Mouse (Mus musculus): Measurements from ENCODE around the gene Cenpv. TPM values are rescaled to one million over a fixed set of nuclear protein-coding genes. Genes with fewer than 3 reads are reported as not detected.

Cenpv gene
- polyA plus RNA-seq (2015; fragmentation: Nextera tagmentation; extraction: Ambion mirVana): 16.4 and 16.7 TPM in 2 replicates

DNA sequence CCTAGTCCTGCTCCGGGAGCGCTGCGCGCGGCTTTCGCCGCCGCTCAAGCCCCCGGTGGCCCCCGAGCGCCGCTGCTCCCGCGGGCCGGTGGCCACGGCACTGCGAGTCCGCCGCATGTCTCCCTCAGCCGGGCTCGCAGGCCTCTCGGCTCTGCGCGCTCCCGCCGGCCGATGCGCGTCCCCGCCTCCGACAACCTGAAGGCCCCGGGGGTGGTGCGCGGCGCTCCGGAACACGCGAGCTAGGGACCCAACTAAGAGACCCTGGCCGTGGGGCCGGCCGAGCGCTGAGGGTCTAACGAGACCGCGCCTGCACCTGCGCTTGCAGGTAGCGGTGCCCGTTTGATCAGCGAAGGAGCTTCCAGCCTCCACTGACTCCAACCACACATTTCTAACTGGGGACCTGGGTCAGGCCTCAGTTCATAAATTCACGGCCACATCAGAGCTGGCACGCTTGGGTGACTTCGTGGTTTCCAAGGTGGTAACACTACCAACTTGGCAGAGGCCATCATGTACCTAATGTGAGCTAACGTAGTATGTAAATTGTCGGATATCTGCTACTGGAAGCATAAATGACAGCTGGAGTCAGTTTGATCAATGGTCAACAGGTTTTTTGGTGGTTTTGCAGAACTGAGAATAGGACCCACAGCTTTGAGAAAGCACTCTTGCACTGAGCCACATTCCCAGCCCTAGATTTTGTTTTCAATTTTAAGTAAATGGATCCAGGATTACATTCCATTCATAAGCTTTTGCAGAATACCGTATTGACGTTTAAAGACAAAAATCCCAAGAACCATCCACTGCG lies at the start of gene Cenpv:
Gene Cenpv, minus strand, starts transcription at position 173 of the 802 bp plus-strand sequence.
- H3K27me3 ChIP-seq (replicated peaks): peaks cover 30% of the 10 kb centered on the region
- H3K9me3 ChIP-seq: no peaks in the 10 kb centered on the region
- H3K4me3 ChIP-seq: peak within 1 kb of the TSS; percentile 84
- H3K27ac ChIP-seq (replicated peaks): peak within 1 kb of the TSS; percentile 40; the same call in 1 of the 2 replicates
- no peaks in the 10 kb centered on the region for H3K36me3 ChIP-seq
- peak within 1 kb of the TSS; percentile 83 for H3K4me2 ChIP-seq
- ATAC-seq (ENCODE audit: extremely low read depth, insufficient number of reproducible peaks, low FRiP score, low TSS enrichment): peak; percentile 56; the same call in 1 of the 2 replicates
- peaks cover 12% of the 10 kb centered on the region for H3K4me1 ChIP-seq
- H3K9ac ChIP-seq: peak within 1 kb of the TSS; percentile 90
- 6% methylated on average over 54 of the region's 57 CpGs for WGBS

DNA sequence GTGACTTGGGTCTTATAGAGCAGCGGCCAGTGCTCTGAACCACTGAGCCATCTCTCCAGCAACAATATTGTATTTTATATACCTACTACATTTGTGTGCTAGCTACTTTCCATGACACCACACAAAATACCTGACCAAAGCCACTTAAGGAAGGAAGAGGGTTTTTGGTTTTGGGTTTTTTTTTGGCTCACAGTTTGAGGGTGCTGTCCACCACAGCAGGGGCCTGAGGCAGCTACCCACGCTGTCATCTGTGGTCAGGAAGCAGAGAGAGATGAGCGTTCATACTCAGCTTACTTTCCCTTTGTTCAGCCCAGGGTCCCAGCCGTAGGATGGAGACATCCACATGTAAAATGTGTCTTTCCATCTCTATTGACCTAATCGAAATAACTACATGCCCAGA lies 48.0 kb upstream of the Cenpv start:
- WGBS: 81% methylated on average over 5 of the region's 5 CpGs
- Histone ChIP-seq H3K4me3 (no peak overlapping the region), H3K27me3 (replicated peaks) (no peaks in the 10 kb centered on the region), H3K27ac (replicated peaks) (no peak overlapping the region), H3K36me3 (peaks cover 4% of the 10 kb centered on the region; the same call in 1 of the 2 replicates), H3K4me1 (peaks cover 23% of the 10 kb centered on the region), H3K4me2 (no peak overlapping the region), H3K9me3 (no peaks in the 10 kb centered on the region), H3K9ac (no peak overlapping the region)
- ATAC-seq (ENCODE audit: extremely low read depth, insufficient number of reproducible peaks, low FRiP score, low TSS enrichment): no peak

DNA sequence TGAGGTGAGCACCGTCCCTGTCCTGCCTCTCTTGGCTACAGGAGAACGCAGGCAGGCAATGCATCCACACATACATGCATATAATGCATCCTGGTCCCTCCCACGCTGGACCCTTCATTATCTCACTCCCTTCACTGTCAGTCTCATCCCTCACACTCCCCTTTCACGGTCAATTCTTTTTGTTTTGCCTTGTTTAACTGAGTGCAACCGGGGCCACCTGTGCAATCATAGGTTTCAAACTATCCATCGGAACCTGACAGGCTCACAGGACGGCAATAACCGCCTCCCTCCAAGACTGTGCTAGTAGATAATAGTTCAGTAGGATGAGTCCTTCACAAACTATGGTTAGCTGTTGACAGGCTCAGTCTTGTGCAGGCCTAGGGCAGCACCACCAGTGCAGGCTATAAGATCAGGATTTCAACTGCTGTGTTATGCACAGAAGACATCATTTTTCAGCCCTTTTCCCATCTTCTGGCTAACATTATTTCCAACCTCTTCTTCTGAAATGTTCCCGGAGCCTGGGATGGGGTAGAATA lies 45.7 kb upstream of the Cenpv start:
- Histone ChIP-seq H3K9me3 (no peaks in the 10 kb centered on the region), H3K27ac (replicated peaks) (no peak overlapping the region), H3K4me3 (no peak overlapping the region), H3K36me3 (peaks cover 4% of the 10 kb centered on the region), H3K9ac (no peak overlapping the region), H3K4me2 (no peak overlapping the region), H3K27me3 (replicated peaks) (no peaks in the 10 kb centered on the region), H3K4me1 (peaks cover 11% of the 10 kb centered on the region)
- WGBS: 73% methylated on average over 9 of the region's 9 CpGs
- no peak for ATAC-seq (ENCODE audit: extremely low read depth, insufficient number of reproducible peaks, low FRiP score, low TSS enrichment)

DNA sequence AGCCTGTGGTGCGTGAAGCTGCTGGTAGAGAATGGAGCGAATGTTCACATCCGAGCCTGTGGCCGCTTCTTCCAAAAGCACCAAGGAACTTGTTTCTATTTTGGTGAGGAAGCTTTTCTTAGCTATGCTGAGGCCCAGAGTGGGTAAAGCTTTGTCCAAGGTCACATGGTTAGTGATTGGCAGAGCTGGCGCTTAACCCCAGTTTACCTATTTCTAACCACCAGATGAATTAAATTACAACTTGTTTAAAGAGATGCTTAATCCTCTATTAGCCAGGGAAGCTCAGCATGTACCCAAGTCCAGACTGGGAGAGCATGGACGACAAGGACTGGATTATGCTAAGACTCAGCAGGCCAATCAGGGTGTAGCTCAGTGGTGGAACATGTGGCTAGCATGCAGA lies 44.0 kb upstream of the Cenpv start:
- Histone ChIP-seq H3K9me3 (no peaks in the 10 kb centered on the region), H3K4me1 (peaks cover 11% of the 10 kb centered on the region), H3K4me3 (peak overlapping the region; percentile 18), H3K4me2 (peak overlapping the region; percentile 52), H3K27me3 (replicated peaks) (no peaks in the 10 kb centered on the region; the same call in 1 of the 2 replicates), H3K9ac (peak overlapping the region; percentile 65), H3K27ac (replicated peaks) (peak overlapping the region; percentile 43), H3K36me3 (peaks cover 4% of the 10 kb centered on the region)
- ATAC-seq (ENCODE audit: extremely low read depth, insufficient number of reproducible peaks, low FRiP score, low TSS enrichment): no peak
- 63% methylated on average over 6 of the region's 6 CpGs for WGBS

DNA sequence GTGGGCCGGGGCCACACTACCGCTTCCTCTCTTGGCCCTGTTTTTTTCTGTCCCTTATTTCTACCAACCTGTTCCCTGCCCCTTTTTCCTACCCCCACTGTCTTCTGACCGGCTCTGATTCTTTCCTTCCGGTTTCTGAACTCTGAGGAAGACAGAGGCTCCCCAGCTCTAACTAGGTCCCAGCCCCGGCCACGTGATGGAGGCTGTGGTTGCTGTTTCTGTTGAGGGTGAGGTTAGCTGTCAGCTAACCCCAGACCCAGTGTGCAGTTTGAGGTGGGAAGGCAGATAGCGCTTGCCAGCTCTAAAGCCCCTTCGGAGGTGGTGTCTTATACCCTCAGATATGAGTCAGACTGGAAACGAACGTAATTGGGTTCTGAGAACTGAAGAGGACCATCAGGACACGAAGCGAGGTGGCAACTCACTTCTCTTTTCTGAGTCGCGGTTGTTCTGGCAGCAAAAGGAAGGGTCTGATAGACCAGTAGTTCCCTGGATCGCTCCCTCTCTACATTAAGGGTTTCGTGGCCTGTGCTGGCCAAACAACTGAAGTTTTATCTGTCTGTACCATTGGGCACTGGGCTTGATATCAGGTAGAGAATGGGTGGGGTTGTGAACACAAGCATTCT lies 37.6 kb upstream of the Cenpv start:
- 51% methylated on average over 16 of the region's 16 CpGs for WGBS
- no peaks in the 10 kb centered on the region; the same call in 1 of the 2 replicates for H3K36me3 ChIP-seq
- H3K27me3 ChIP-seq (replicated peaks): no peaks in the 10 kb centered on the region; the same call in 1 of the 2 replicates
- H3K4me2 ChIP-seq: peak overlapping the region; percentile 80
- H3K27ac ChIP-seq (replicated peaks): no peak overlapping the region
- peak overlapping the region; percentile 55 for H3K4me3 ChIP-seq
- no peaks in the 10 kb centered on the region for H3K9me3 ChIP-seq
- H3K9ac ChIP-seq: peak overlapping the region; percentile 69
- H3K4me1 ChIP-seq: peaks cover 9% of the 10 kb centered on the region
- ATAC-seq (ENCODE audit: extremely low read depth, insufficient number of reproducible peaks, low FRiP score, low TSS enrichment): no peak

DNA sequence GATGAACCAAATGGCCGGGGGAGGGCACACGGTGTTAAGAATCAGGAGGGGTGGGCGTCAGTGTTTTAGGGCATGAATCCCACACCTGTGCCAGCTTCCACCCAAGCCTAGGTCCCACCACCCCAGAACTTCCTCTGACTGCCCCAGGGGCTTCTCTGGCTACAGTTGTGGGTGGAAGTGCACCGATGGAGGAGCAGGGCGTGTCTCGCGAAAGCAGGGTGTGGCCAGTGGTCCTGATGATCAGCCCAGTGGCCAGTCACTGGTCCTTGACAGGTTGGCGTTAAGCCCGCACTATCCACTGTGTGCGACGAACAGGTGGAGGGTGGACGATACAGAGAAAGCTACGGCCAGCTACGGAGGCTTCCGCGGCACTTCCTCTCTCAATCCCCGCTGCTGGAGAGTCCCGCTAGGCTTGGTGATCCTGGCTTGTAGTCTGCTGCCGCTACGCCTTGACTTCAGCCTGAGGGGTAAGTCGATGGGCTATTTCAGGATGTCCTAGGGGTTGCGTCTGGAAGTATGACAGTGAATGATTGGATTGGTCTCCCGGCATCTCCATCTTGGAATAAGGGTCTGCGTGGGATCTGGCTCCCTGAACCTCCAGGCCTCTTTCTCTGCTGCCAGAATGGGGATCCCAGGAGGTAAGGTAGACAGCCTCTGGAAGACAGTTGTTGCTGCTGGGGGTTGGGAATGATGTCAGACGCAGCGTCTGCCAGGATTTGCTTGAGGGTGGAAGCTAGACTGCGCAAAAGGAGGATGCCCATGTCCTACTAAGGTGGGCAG lies 36.8 kb upstream of the Cenpv start:
- Histone ChIP-seq H3K27ac (replicated peaks) (no peak overlapping the region), H3K27me3 (replicated peaks) (no peaks in the 10 kb centered on the region; the same call in 1 of the 2 replicates), H3K4me3 (peak overlapping the region; percentile 55), H3K4me2 (peak overlapping the region; percentile 80), H3K9me3 (no peaks in the 10 kb centered on the region), H3K9ac (peak overlapping the region; percentile 69), H3K4me1 (peaks cover 9% of the 10 kb centered on the region), H3K36me3 (no peaks in the 10 kb centered on the region)
- WGBS: 5% methylated on average over 27 of the region's 27 CpGs
- peak; percentile 75 for ATAC-seq (ENCODE audit: extremely low read depth, insufficient number of reproducible peaks, low FRiP score, low TSS enrichment)

DNA sequence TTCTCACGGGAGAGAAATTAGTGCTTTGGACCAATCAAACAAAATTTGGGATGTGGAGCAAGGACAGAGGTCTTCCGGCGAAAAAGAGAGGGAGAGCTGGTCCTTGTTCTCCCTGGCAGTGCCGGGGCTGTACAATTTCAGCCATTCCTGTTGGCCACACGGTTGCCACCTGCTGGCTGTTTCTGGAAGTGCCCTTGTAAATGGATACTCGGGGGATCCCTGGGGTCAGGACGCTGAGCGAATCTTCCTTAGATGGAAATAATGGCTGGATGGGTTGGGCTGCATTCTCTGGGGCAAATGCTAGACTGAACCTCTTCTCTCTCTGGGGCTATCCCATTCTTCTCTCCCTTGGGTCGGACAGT lies 36.2 kb upstream of the Cenpv start:
- Histone ChIP-seq H3K4me1 (peaks cover 9% of the 10 kb centered on the region), H3K4me3 (peak overlapping the region; percentile 55), H3K9ac (peak overlapping the region; percentile 69), H3K9me3 (no peaks in the 10 kb centered on the region), H3K36me3 (no peaks in the 10 kb centered on the region), H3K27me3 (replicated peaks) (no peaks in the 10 kb centered on the region; the same call in 1 of the 2 replicates), H3K27ac (replicated peaks) (no peak overlapping the region), H3K4me2 (peak overlapping the region; percentile 80)
- 2% methylated on average over 9 of the region's 9 CpGs for WGBS
- ATAC-seq (ENCODE audit: extremely low read depth, insufficient number of reproducible peaks, low FRiP score, low TSS enrichment): peak; percentile 63; the same call in 1 of the 2 replicates

DNA sequence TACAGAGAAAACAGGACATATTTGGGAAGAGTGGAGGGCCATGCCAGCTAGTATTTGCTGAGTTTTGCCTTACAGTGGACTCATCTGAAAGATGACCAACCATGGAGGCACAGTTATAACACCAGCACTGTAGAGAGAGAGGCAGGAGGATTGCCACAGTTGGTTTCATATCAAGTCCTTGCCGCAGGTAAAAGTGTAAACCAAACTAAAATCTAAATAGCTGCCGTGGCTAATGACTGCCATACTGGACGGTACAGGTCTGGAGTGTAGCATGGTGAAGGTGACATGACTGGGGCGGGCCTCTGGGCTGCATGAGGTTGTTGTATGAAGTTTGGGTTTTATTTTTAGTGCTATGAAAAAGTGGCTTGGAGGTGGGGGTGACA lies 35.6 kb upstream of the Cenpv start:
- Histone ChIP-seq H3K4me3 (no peak overlapping the region), H3K4me2 (peak overlapping the region; percentile 80), H3K36me3 (no peaks in the 10 kb centered on the region), H3K4me1 (peaks cover 9% of the 10 kb centered on the region), H3K9me3 (no peaks in the 10 kb centered on the region), H3K9ac (no peak overlapping the region), H3K27me3 (replicated peaks) (no peaks in the 10 kb centered on the region; the same call in 1 of the 2 replicates), H3K27ac (replicated peaks) (no peak overlapping the region)
- 73% methylated on average over 4 of the region's 4 CpGs for WGBS
- no peak for ATAC-seq (ENCODE audit: extremely low read depth, insufficient number of reproducible peaks, low FRiP score, low TSS enrichment)

DNA sequence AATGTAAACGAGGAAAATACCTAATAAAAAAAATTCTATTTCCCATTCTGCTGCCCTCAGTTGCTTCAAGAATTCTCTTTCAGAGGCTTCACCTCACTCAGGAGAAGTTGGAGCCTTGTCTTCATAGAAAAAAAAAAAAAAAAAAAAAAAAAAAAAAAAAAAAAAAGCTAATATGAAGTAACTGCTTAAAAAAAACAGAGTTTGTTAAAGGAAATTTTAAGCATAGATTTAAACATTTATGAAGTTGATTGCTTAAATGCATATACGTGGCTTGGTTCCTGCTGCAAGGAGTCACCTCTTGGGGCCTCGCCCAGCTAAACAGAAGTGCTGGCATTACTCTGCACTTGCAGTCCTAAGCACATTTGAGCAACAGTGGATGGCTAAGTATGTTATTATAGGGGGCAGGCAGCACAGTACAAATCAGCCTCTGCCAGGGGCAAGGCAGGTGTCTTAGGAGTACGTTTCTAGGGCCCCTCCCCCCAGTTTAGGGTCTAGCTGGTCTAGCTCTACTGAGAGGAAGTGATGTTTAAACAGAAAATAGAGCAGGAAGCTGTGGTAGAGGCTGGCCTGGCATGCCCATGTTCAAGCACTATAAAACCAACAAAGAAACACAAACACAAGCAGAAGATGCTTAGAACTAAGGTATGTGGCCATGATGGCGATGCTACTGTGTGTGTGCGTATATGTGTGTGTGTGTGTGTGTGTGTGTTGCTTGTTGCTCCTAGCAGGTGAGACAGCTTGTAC lies 35.1 kb upstream of the Cenpv start, which contains the start of gene Trpv2:
Gene Trpv2, plus strand, starts transcription at position 528 of the 744 bp plus-strand sequence.
- no peaks in the 10 kb centered on the region for H3K9me3 ChIP-seq
- peak within 1 kb of the TSS; percentile 69 for H3K9ac ChIP-seq
- H3K4me1 ChIP-seq: peaks cover 9% of the 10 kb centered on the region
- no peak within 1 kb of the TSS for H3K27ac ChIP-seq (replicated peaks)
- H3K27me3 ChIP-seq (replicated peaks): no peaks in the 10 kb centered on the region; the same call in 1 of the 2 replicates
- no peak for ATAC-seq (ENCODE audit: extremely low read depth, insufficient number of reproducible peaks, low FRiP score, low TSS enrichment)
- 74% methylated on average over 6 of the region's 6 CpGs for WGBS
- peak within 1 kb of the TSS; percentile 55 for H3K4me3 ChIP-seq
- peak within 1 kb of the TSS; percentile 80 for H3K4me2 ChIP-seq
- H3K36me3 ChIP-seq: no peaks in the 10 kb centered on the region

DNA sequence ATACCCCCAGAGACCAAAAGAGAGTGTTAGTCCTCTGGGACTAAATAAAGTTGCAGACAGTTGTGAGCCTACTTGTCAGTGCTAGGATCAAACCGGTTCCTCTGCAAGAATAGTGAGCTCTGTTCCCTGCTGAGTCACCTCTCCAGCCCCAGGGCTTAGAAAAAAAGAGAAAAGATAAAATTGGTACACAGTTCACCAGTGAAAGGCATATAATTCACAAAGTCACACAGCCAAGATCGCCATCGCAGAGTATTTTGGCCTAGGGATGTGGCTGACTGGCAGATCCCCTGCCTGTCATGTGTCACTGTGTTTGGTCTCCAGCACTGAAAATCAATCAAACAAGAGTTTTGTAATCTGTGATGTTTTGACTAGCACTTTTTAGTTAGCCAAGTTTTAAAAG lies 29.2 kb upstream of the Cenpv start:
- Histone ChIP-seq H3K4me1 (0 out of 2 replicates have a peak, but pooled peaks cover 3% of the 10 kb centered on the region), H3K27ac (replicated peaks) (no peak overlapping the region), H3K27me3 (replicated peaks) (no peaks in the 10 kb centered on the region), H3K9me3 (no peaks in the 10 kb centered on the region), H3K4me2 (no peak overlapping the region), H3K36me3 (no peaks in the 10 kb centered on the region), H3K9ac (no peak overlapping the region), H3K4me3 (no peak overlapping the region)
- no peak for ATAC-seq (ENCODE audit: extremely low read depth, insufficient number of reproducible peaks, low FRiP score, low TSS enrichment)
- 74% methylated on average over 3 of the region's 3 CpGs for WGBS

Data from heart, embryonic 13.5 days (tissue).